Mouse (Mus musculus): Measurements from ENCODE around the gene Fhl2.

GRCm38 (mm10) chr1:43078124-43078523, 118.7 kb downstream of the Fhl2 start:
- TF ChIP-seq CTCF (conservative IDR thresholded peaks at IDR 0.05; ENCODE audit: low read length) (no peak), NANOG (IDR thresholded peaks at IDR 0.05; ENCODE audit: borderline replicate concordance, low read length) (no peak)
